Mouse (Mus musculus): ENCODE measurements around the gene Plk2.

The Plk2 gene

GRCm38 (mm10) chr13:110406152-110406551 is 11.3 kb downstream of the Plk2 start:
- DNase-seq (ENCODE audit: low spot score), result no peak

GRCm38 (mm10) chr13:110412572-110413209 is 17.8 kb downstream of the Plk2 start:
- no peak for DNase-seq (ENCODE audit: low spot score)

GRCm38 (mm10) chr13:110418656-110419055 is 23.8 kb downstream of the Plk2 start:
- no peak for DNase-seq (ENCODE audit: low spot score)

GRCm38 (mm10) chr13:110419640-110420039 is 24.8 kb downstream of the Plk2 start:
- DNase-seq (ENCODE audit: low spot score), result no peak

GRCm38 (mm10) chr13:110422434-110422833 is 27.6 kb downstream of the Plk2 start:
- no peak for DNase-seq (ENCODE audit: low spot score)

GRCm38 (mm10) chr13:110425512-110426222 is 30.8 kb downstream of the Plk2 start:
- DNase-seq (ENCODE audit: low spot score), result no peak

GRCm38 (mm10) chr13:110431388-110431787 is 36.5 kb downstream of the Plk2 start:
- DNase-seq (ENCODE audit: low spot score), result no peak

- no peak for DNase-seq (ENCODE audit: low spot score)
Observed at GRCm38 (mm10) chr13:110432062-110432566, 37.3 kb downstream of the Plk2 start.

- DNase-seq (ENCODE audit: low spot score), result no peak
Observed at GRCm38 (mm10) chr13:110432613-110433012, 37.8 kb downstream of the Plk2 start.

GRCm38 (mm10) chr13:110436692-110437091 is 41.8 kb downstream of the Plk2 start:
- DNase-seq (ENCODE audit: low spot score), result no peak

GRCm38 (mm10) chr13:110438624-110439023 is 43.8 kb downstream of the Plk2 start:
- DNase-seq (ENCODE audit: low spot score), result no peak

GRCm38 (mm10) chr13:110444335-110444734 is 49.5 kb downstream of the Plk2 start:
- no peak for DNase-seq (ENCODE audit: low spot score)

GRCm38 (mm10) chr13:110444894-110445293 is 50.0 kb downstream of the Plk2 start:
- no peak for DNase-seq (ENCODE audit: low spot score)

GRCm38 (mm10) chr13:110446434-110446833 is 51.6 kb downstream of the Plk2 start:
- no peak for DNase-seq (ENCODE audit: low spot score)

- no peak for DNase-seq (ENCODE audit: low spot score)
Observed at GRCm38 (mm10) chr13:110450056-110450455, 55.2 kb downstream of the Plk2 start.
